Mouse (Mus musculus): ENCODE results near the gene Npas3. TPM values are rescaled to one million over a fixed set of nuclear protein-coding genes. Genes with fewer than 3 reads are reported as not detected.

Npas3 gene
- polyA plus RNA-seq, 1 experiment = 0.18 TPM

DNA sequence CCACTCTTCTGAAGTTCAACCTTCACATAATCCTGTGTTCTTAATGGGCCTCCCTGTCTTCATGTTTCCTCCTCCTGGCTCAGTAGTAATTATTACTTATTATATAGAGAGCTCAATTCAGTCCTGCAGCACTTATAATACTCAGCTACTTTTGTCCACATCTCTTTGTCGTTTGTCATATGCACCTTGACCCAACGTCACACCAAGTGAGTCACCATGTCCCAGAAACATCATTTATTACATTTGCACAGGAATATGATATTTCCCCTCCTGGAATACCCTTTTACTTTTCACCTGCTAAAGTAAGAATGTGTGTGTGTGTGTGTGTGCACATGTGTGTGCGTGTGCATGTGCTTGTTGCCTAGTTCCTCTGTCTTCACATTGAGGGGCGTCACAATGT is 161.2 kb downstream of the Npas3 start:
- no peak overlapping the region for H3K4me2 ChIP-seq (ENCODE audit: low read depth)
- no peaks in the 10 kb centered on the region for H3K36me3 ChIP-seq (ENCODE audit: control insufficient read depth, insufficient read depth)
- TF ChIP-seq MYOG (IDR thresholded peaks at IDR 0.05; ENCODE audit: control insufficient read depth in 1 of 3, insufficient read depth in 1 of 3, insufficient read length in 2 of 3, low read depth in 2 of 3) (no peak), TCF12 (IDR thresholded peaks at IDR 0.05; ENCODE audit: insufficient read depth, poor library complexity, severe bottlenecking) (no peak), CEBPB (IDR thresholded peaks at IDR 0.05; ENCODE audit: insufficient read depth, poor library complexity, severe bottlenecking) (no peak), REST (IDR thresholded peaks at IDR 0.05; ENCODE audit: insufficient read depth, insufficient read length) (no peak)
- H3K79me2 ChIP-seq (ENCODE audit: control insufficient read depth, insufficient read depth) = no peaks in the 10 kb centered on the region
- H3ac ChIP-seq (ENCODE audit: control insufficient read depth, insufficient read length) = no peak overlapping the region
- H3K4me3 ChIP-seq = no peak overlapping the region
- H3K27me3 ChIP-seq (ENCODE audit: control insufficient read depth, insufficient read depth, insufficient read length) = no peaks in the 10 kb centered on the region

GRCm38 (mm10) chr12:53410647-53411046 is 162.2 kb downstream of the Npas3 start:
- H3K4me2 ChIP-seq (ENCODE audit: low read depth) = no peak overlapping the region
- TF ChIP-seq POLR2AphosphoS2 (IDR thresholded peaks at IDR 0.05; ENCODE audit: insufficient read length, low read depth) (no peak), TCF3 (IDR thresholded peaks at IDR 0.05; ENCODE audit: insufficient read length, low read depth) (no peak), E2F4 (IDR thresholded peaks at IDR 0.05; ENCODE audit: insufficient read depth) (no peak), USF1 (IDR thresholded peaks at IDR 0.05; ENCODE audit: low read depth) (no peak), POLR2A (IDR thresholded peaks at IDR 0.05; ENCODE audit: insufficient read length, low read depth) (no peak), MAX (IDR thresholded peaks at IDR 0.05; ENCODE audit: low read depth) (no peak)
- no peaks in the 10 kb centered on the region for H3K27me3 ChIP-seq (ENCODE audit: control insufficient read depth, insufficient read depth, insufficient read length)
- no peaks in the 10 kb centered on the region for H3K36me3 ChIP-seq (ENCODE audit: control insufficient read depth, insufficient read depth)
- H3K4me3 ChIP-seq = no peak overlapping the region
- no peaks in the 10 kb centered on the region for H3K79me2 ChIP-seq (ENCODE audit: control insufficient read depth, insufficient read depth)
- H3ac ChIP-seq (ENCODE audit: control insufficient read depth, insufficient read length) = no peak overlapping the region

DNA sequence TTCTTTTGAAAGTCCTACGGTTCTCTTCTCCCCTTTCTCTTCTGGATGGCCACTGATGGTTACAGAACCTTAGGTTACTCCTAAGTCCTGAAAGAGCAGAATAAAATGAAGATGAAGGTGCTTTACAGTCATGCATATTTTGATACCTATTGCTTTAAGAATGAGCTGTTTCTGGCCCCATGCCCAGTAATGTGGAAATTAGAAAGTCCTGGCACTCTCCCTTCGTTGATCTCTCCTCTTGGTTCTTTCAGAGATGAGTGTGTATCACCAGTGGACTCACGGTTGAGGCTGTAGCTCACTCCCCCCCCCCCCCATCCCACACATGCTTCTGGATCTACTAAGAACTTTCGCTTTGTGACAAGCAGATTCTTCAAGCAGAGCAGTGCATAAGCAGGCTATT is 167.6 kb downstream of the Npas3 start:
- H3K4me2 ChIP-seq (ENCODE audit: low read depth) = no peak overlapping the region
- TF ChIP-seq TCF12 (IDR thresholded peaks at IDR 0.05; ENCODE audit: insufficient read depth, poor library complexity, severe bottlenecking) (no peak), E2F4 (IDR thresholded peaks at IDR 0.05; ENCODE audit: insufficient read depth) (no peak), POLR2A (IDR thresholded peaks at IDR 0.05; ENCODE audit: insufficient read length, low read depth) (no peak), REST (IDR thresholded peaks at IDR 0.05; ENCODE audit: insufficient read depth, insufficient read length) (no peak), SRF (IDR thresholded peaks at IDR 0.05; ENCODE audit: control insufficient read depth, insufficient read length, low read depth) (no peak), POLR2AphosphoS2 (IDR thresholded peaks at IDR 0.05; ENCODE audit: insufficient read length, low read depth) (no peak), CEBPB (IDR thresholded peaks at IDR 0.05; ENCODE audit: insufficient read depth, poor library complexity, severe bottlenecking) (no peak), MYOG (IDR thresholded peaks at IDR 0.05; ENCODE audit: control insufficient read depth in 1 of 3, insufficient read depth in 1 of 3, insufficient read length in 2 of 3, low read depth in 2 of 3) (no peak), MYOD1 (IDR thresholded peaks at IDR 0.05; ENCODE audit: control insufficient read depth in 1 of 3, insufficient read length in 2 of 3, low read depth in 2 of 3) (no peak), USF1 (IDR thresholded peaks at IDR 0.05; ENCODE audit: low read depth) (no peak), TCF3 (IDR thresholded peaks at IDR 0.05; ENCODE audit: insufficient read length, low read depth) (no peak), MAX (IDR thresholded peaks at IDR 0.05; ENCODE audit: low read depth) (no peak)
- H3ac ChIP-seq (ENCODE audit: control insufficient read depth, insufficient read length) = no peak overlapping the region
- no peaks in the 10 kb centered on the region for H3K36me3 ChIP-seq (ENCODE audit: control insufficient read depth, insufficient read depth)
- H3K27me3 ChIP-seq (ENCODE audit: control insufficient read depth, insufficient read depth, insufficient read length) = no peaks in the 10 kb centered on the region
- H3K79me2 ChIP-seq (ENCODE audit: control insufficient read depth, insufficient read depth) = no peaks in the 10 kb centered on the region
- no peak overlapping the region for H3K4me3 ChIP-seq

- Histone ChIP-seq H3K79me2 (ENCODE audit: control insufficient read depth, insufficient read depth) (no peaks in the 10 kb centered on the region), H3K27me3 (ENCODE audit: control insufficient read depth, insufficient read depth, insufficient read length) (no peaks in the 10 kb centered on the region), H3K36me3 (ENCODE audit: control insufficient read depth, insufficient read depth) (no peaks in the 10 kb centered on the region), H3ac (ENCODE audit: control insufficient read depth, insufficient read length) (no peak overlapping the region), H3K4me2 (ENCODE audit: low read depth) (peak overlapping the region; percentile 42), H3K4me3 (no peak overlapping the region)
- TF ChIP-seq USF1 (IDR thresholded peaks at IDR 0.05; ENCODE audit: low read depth) = no peak
- 0 out of 2 replicates have a peak, but pooled peaks have one; percentile 49 for TF ChIP-seq CEBPB (IDR thresholded peaks at IDR 0.05; ENCODE audit: insufficient read depth, poor library complexity, severe bottlenecking)
- no peak for TF ChIP-seq TCF3 (IDR thresholded peaks at IDR 0.05; ENCODE audit: insufficient read length, low read depth)
These were observed 173.2 kb downstream of the Npas3 start for GRCm38 (mm10) chr12:53421701-53422100.

GRCm38 (mm10) chr12:53423631-53424030 is 175.2 kb downstream of the Npas3 start:
- no peak overlapping the region for H3K4me3 ChIP-seq
- no peaks in the 10 kb centered on the region for H3K79me2 ChIP-seq (ENCODE audit: control insufficient read depth, insufficient read depth)
- TF ChIP-seq CEBPB (IDR thresholded peaks at IDR 0.05; ENCODE audit: insufficient read depth, poor library complexity, severe bottlenecking) = 0 out of 2 replicates have a peak, but pooled peaks have one; percentile 11
- TF ChIP-seq SRF (IDR thresholded peaks at IDR 0.05; ENCODE audit: control insufficient read depth, insufficient read length, low read depth) = no peak
- no peaks in the 10 kb centered on the region for H3K27me3 ChIP-seq (ENCODE audit: control insufficient read depth, insufficient read depth, insufficient read length)
- H3ac ChIP-seq (ENCODE audit: control insufficient read depth, insufficient read length) = no peak overlapping the region
- no peaks in the 10 kb centered on the region for H3K36me3 ChIP-seq (ENCODE audit: control insufficient read depth, insufficient read depth)
- H3K4me2 ChIP-seq (ENCODE audit: low read depth) = no peak overlapping the region

GRCm38 (mm10) chr12:53426006-53426405 is 177.5 kb downstream of the Npas3 start:
- Histone ChIP-seq H3K4me2 (ENCODE audit: low read depth) (no peak overlapping the region), H3K4me3 (no peak overlapping the region), H3ac (ENCODE audit: control insufficient read depth, insufficient read length) (no peak overlapping the region), H3K79me2 (ENCODE audit: control insufficient read depth, insufficient read depth) (no peaks in the 10 kb centered on the region), H3K36me3 (ENCODE audit: control insufficient read depth, insufficient read depth) (no peaks in the 10 kb centered on the region), H3K27me3 (ENCODE audit: control insufficient read depth, insufficient read depth, insufficient read length) (no peaks in the 10 kb centered on the region)
- TF ChIP-seq MYOD1 (IDR thresholded peaks at IDR 0.05; ENCODE audit: control insufficient read depth in 1 of 3, insufficient read length in 2 of 3, low read depth in 2 of 3) (no peak), SRF (IDR thresholded peaks at IDR 0.05; ENCODE audit: control insufficient read depth, insufficient read length, low read depth) (no peak), POLR2AphosphoS2 (IDR thresholded peaks at IDR 0.05; ENCODE audit: insufficient read length, low read depth) (no peak), POLR2A (IDR thresholded peaks at IDR 0.05; ENCODE audit: insufficient read length, low read depth) (no peak), E2F4 (IDR thresholded peaks at IDR 0.05; ENCODE audit: insufficient read depth) (no peak)
